Mouse (Mus musculus) layer of hippocampus, adult 9-10 months (tissue): ENCODE measurements around the gene Rgs7.

ENCODE experiments used
- DNase-seq: peaks from one replicate; pipeline ENCODE4 v3.0.0; 2022; ENCODE audit warnings: low spot score

The Rgs7 gene

GRCm38 (mm10) chr1:175491861-175492682, at the start of gene Rgs7:
Gene Rgs7 (minus strand): TSS chr1:175492500.
- DNase-seq: no peak

GRCm38 (mm10) chr1:175540700-175541099, 48.4 kb upstream of the Rgs7 start:
- no peak for DNase-seq

GRCm38 (mm10) chr1:175537321-175537720, 45.0 kb upstream of the Rgs7 start:
- DNase-seq: no peak

- no peak for DNase-seq
These were observed 37.6 kb upstream of the Rgs7 start for GRCm38 (mm10) chr1:175529858-175530257.

GRCm38 (mm10) chr1:175524626-175525294, 32.5 kb upstream of the Rgs7 start:
- no peak for DNase-seq

GRCm38 (mm10) chr1:175523572-175523971, 31.3 kb upstream of the Rgs7 start:
- DNase-seq: no peak

- no peak for DNase-seq
These were observed 22.2 kb upstream of the Rgs7 start for GRCm38 (mm10) chr1:175514543-175514942.

- no peak for DNase-seq
These were observed 19.9 kb upstream of the Rgs7 start for GRCm38 (mm10) chr1:175512173-175512572.

GRCm38 (mm10) chr1:175509989-175510388, 17.7 kb upstream of the Rgs7 start:
- no peak for DNase-seq

- no peak for DNase-seq
These were observed 363 bp upstream of the Rgs7 start for GRCm38 (mm10) chr1:175492683-175493043.

- no peak for DNase-seq
These were observed 814 bp downstream of the Rgs7 start for GRCm38 (mm10) chr1:175491511-175491860.

GRCm38 (mm10) chr1:175485109-175485508, 7.2 kb downstream of the Rgs7 start:
- no peak for DNase-seq

- DNase-seq: no peak
These were observed 19.2 kb downstream of the Rgs7 start for GRCm38 (mm10) chr1:175473060-175473459.

- DNase-seq: no peak
These were observed 23.1 kb downstream of the Rgs7 start for GRCm38 (mm10) chr1:175469087-175469788.

- DNase-seq: no peak
These were observed 27.7 kb downstream of the Rgs7 start for GRCm38 (mm10) chr1:175464566-175464965.

- DNase-seq: peak; percentile 17
These were observed 29.9 kb downstream of the Rgs7 start for GRCm38 (mm10) chr1:175462351-175462750.

GRCm38 (mm10) chr1:175454041-175454636, 38.2 kb downstream of the Rgs7 start:
- DNase-seq: no peak

- DNase-seq: no peak
These were observed 44.3 kb downstream of the Rgs7 start for GRCm38 (mm10) chr1:175448017-175448416.

- DNase-seq: no peak
These were observed 49.4 kb downstream of the Rgs7 start for GRCm38 (mm10) chr1:175442939-175443338.

GRCm38 (mm10) chr1:175442025-175442424, 50.3 kb downstream of the Rgs7 start:
- no peak for DNase-seq

- DNase-seq: no peak
These were observed 58.6 kb downstream of the Rgs7 start for GRCm38 (mm10) chr1:175433622-175434204.

- DNase-seq: no peak
These were observed 59.2 kb downstream of the Rgs7 start for GRCm38 (mm10) chr1:175433128-175433527.
